Mouse (Mus musculus): ENCODE measurements around the gene Psmb2.

GRCm38 (mm10) chr4:126636330-126636729, 41.1 kb upstream of the Psmb2 start:
- no peak for TF ChIP-seq POLR2A (IDR thresholded peaks at IDR 0.05; ENCODE audit: control insufficient read depth, extremely low read depth, insufficient read depth, low read length, poor library complexity)
- no peak for TF ChIP-seq CTCF (IDR thresholded peaks at IDR 0.05; ENCODE audit: borderline replicate concordance, control insufficient read depth, extremely low read depth, insufficient read depth, low read length, poor library complexity)

All from thymus, adult 2 months (tissue).